Mouse (Mus musculus) megakaryocyte progenitor cell, adult 5-6 weeks (primary cell): ENCODE data around the gene Ssb. TPM values are rescaled to one million over a fixed set of nuclear protein-coding genes. Genes with fewer than 3 reads are reported as not detected.

Experiments
- total RNA-seq, 2 experiments: library from RNA; stranded (forward) in 1 of 2; stranded (reverse) in 1 of 2; fragments of 157-497, 149-512 nt in 1 of 2; fragments of 200-1000 nt in 1 of 2; gene quantifications; 2 replicates each; pipeline versions ENCODE4 v1.2.3 to v1.2.4; 2015 to 2017

The Ssb gene
- total RNA-seq, 2 experiments from 2014 or later: 424 to 505 TPM

Other genes with a start within 250 kb of the Ssb start
- gene Bbs5, start 214.4 kb upstream of the Ssb start, total RNA-seq (2015): 6.8 and 8.9 TPM in 2 replicates
- gene Bbs5, start 214.4 kb upstream of the Ssb start, total RNA-seq (2017): 4.6 and 5.2 TPM in 2 replicates
- gene Klhl41, start 191.4 kb upstream of the Ssb start, total RNA-seq (2015): not detected in 2 replicates
- 0.07 TPM in 1 of 2 replicates, not detected in the other for gene Klhl41, start 191.4 kb upstream of the Ssb start, total RNA-seq (2017)
- gene Fastkd1, start 148.0 kb upstream of the Ssb start, total RNA-seq (2015): 21.3 and 21.8 TPM in 2 replicates
- 16.7 and 17.0 TPM in 2 replicates for gene Fastkd1, start 148.0 kb upstream of the Ssb start, total RNA-seq (2017)
- gene Ppig, start 139.0 kb upstream of the Ssb start, total RNA-seq (2015): 136 and 142 TPM in 2 replicates
- 70.5 and 131 TPM in 2 replicates for gene Ppig, start 139.0 kb upstream of the Ssb start, total RNA-seq (2017)
- gene Ccdc173, start 72.0 kb upstream of the Ssb start, total RNA-seq (2015): 1.8 and 2.5 TPM in 2 replicates
- 0.54 and 3.3 TPM in 2 replicates for gene Ccdc173, start 72.0 kb upstream of the Ssb start, total RNA-seq (2017)
- 24.5 and 25.3 TPM in 2 replicates for gene Phospho2, start 71.9 kb upstream of the Ssb start, total RNA-seq (2015)
- gene Phospho2, start 71.9 kb upstream of the Ssb start, total RNA-seq (2017): 21.9 and 25.0 TPM in 2 replicates
- gene Klhl23, start 39.6 kb upstream of the Ssb start, total RNA-seq (2015): 15.1 and 18.7 TPM in 2 replicates
- 28.6 and 30.4 TPM in 2 replicates for gene Klhl23, start 39.6 kb upstream of the Ssb start, total RNA-seq (2017)
- gene Mettl5, start 24.1 kb downstream of the Ssb start, total RNA-seq (2015): 41.4 and 42.9 TPM in 2 replicates
- 35.3 and 44.0 TPM in 2 replicates for gene Mettl5, start 24.1 kb downstream of the Ssb start, total RNA-seq (2017)
- 34.8 and 42.0 TPM in 2 replicates for gene Ubr3, start 35.7 kb downstream of the Ssb start, total RNA-seq (2015)
- gene Ubr3, start 35.7 kb downstream of the Ssb start, total RNA-seq (2017): 31.7 and 45.8 TPM in 2 replicates
- gene Myo3b, start 177.6 kb downstream of the Ssb start, total RNA-seq (2015): 0.02 TPM in 1 of 2 replicates, not detected in the other
- not detected in 2 replicates for gene Myo3b, start 177.6 kb downstream of the Ssb start, total RNA-seq (2017)